Mouse (Mus musculus) large intestine, adult 2 months (tissue): ENCODE measurements around the gene Gm21972. TPM values are rescaled to one million over a fixed set of nuclear protein-coding genes. Genes with fewer than 3 reads are reported as not detected.

Source experiments
- DNase-seq: peaks from one replicate; pipeline ENCODE4 v3.0.0-alpha.2; 2012; ENCODE audit warnings: low read depth, low spot score
- WGBS: fragments of 180-500 bp; shearing (Covaris S2); methylation state at CpG from one replicate; pipeline ENCODE4 v1.1.7; 2018; 5-methylcytosine and 5-hydroxymethylcytosine counted together
- polyA plus RNA-seq: library from polyadenylated mRNA; depleted of rRNA; stranded (reverse); fragments of >200 nt; gene quantifications from 2 replicates; pipeline ENCODE4 v1.2.3, GENCODE M21; 2012; rRNA removed

Gm21972 gene
- polyA plus RNA-seq = not detected in 2 replicates

DNA sequence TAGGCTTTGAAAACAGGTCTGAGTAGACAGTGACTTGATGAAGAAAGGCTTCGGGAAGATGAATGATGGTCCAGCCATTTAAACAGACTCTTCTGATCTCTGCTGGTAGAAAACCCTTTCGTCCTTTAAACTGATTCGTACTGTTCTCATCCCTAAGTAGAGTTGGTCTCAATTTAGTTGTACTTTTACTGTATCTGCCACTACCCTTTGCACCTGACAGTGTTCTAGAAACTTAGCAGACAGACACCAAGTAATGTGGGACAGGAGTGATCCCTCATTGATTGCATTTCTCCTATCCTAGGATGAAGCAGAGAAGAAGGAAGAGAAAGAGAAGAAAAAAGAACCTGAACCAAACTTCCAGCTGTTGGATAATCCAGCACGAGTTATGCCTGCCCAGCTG lies at the start of gene Gm21972:
Gm21972 (plus strand) TSS at position 301 of the 400 bp plus-strand sequence.
- no peak for DNase-seq
- 96% methylated on average over 4 of the region's 4 CpGs for WGBS

DNA sequence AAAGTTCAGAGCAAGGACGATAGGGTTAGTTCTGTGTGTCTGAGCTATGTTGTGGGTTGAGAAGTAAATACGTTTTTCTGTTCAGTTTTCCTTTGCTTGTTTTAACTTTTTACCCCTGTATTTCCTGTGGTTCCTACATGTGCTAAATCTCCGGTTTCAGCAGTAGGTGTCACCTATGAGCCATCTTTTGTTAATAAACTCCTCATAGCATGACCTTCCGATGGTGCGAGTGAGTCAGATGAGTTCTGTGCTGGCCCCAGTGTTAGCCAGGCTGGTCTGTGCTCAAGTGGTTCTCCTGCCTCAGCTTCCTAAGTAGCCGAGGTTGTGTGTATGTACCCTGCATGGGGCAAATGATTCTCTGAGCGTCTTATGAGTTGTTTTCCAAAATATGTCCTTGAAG lies 39.0 kb upstream of the Gm21972 start:
- 79% methylated on average over 7 of the region's 7 CpGs for WGBS
- DNase-seq = no peak

DNA sequence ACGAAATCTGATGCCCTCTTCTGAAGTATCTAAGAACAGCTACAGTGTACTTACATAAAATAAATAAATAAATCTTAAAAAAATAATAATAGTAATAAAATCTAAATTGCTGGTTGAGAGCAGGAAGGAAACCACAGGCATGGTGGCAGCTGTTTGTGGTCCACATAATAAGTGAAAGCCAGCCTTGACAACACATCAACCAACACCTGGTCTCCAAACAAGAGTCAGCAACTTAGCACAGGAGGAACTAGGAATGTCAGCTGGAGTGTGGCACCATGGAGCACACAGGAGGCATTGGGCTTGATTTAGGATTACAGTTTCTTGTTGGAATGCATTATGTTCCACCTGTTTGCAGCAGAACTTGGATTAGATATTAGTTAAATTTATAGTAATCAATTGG lies 28.4 kb upstream of the Gm21972 start:
- no peak for DNase-seq
- 90% methylated on average over 1 of the region's 1 CpGs for WGBS

DNA sequence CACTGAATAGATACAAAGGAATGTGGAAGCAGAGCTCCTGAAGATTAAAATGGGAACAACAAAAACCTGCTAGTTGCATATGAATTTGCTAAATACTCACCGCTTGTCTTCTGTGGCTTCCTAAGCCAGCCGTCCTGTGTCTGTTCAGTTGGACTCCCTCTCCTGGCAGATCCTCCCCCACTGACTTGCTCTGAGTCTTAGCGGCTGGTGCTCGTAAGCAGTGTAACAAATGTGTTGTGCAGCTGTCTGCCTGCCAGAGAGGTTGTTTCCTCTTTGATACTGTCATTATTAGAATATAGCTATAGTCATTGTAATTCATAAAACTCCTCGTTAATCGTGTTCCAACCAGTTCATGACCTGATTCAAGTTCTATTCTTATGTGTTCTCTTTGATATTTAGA lies 21.7 kb upstream of the Gm21972 start, which contains the start of gene Htr2b:
Htr2b (minus strand) TSS at position 192 of the 400 bp plus-strand sequence.
- WGBS = 66% methylated on average over 6 of the region's 6 CpGs
- no peak for DNase-seq

DNA sequence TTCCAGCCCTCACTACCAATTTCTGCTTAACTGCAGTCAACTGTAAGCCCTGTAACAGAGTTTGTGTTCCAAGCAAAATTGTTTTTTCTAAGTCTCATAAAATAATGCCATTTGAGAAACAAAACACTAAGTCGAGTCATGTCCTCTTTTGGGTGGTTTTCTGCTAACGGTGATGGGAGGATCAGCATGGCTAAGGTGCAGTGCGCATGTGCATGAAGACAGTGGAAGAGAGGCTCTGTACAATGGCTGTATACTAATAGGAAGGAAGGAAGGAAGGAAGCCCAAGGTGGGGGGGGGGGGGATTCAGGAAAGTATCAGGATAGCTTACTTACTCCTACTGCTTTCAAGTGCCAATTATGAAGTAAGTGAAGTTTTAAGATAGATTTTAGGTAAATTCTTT lies 19.3 kb upstream of the Gm21972 start:
- 75% methylated on average over 3 of the region's 3 CpGs for WGBS
- DNase-seq = no peak

DNA sequence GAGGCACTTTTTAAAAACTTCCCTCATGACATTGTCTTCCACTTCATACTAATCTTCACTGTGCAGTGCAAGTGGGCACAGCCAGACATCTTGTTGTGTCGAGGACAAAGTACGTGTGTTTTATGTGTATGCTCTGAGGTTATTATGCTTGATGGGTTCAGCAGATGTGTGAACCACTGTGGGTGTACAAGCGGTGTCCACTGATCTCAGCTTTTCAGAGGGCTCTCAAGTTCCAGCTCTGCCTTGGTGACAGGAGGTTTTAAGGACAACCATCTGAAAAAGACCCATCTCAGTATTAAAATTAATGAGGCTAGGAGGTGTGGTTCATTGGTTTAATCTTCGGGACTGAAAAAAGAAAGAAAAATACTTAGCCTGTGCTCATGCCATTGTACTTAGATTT lies 13.9 kb upstream of the Gm21972 start:
- 76% methylated on average over 4 of the region's 4 CpGs for WGBS
- DNase-seq = no peak

DNA sequence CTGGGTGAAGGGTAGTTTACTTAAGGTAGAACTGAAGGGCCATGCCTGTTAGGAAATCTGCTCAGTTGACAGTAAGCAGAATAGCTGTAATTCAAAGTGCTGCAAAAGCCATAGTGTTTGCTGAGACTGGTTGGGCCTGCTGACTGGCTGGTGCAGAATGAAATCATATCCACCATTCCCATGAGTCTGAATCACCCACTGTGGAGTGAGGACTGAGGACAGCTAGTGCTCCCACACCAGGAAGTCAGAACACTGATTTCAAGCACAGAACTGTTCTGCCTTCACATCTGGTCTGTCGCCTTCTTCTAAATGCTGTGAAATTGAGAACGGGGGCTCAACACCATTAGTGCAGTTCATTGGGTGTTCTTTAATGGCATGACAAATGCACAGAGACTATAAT lies 7.4 kb upstream of the Gm21972 start:
- WGBS = 95% methylated on average over 2 of the region's 2 CpGs
- no peak for DNase-seq

DNA sequence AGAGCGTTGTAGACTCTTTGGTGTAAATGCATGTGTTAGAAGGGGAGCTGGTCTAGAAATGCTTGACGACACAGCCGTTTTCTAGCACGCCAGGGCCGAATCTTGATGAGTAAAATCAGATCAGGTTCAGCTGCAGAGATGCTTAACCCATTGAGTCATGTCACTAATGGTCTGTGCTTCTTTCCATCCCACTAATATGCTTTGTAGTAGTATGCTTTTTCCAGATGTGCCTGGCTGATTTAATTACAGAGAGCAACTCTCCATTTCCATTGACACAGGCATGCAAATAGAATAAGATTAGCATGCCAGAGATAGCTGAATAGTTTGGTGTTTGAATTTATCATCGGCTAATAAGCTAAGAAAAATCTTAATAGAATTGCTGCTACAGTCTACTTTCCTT lies 1.9 kb downstream of the Gm21972 start:
- 94% methylated on average over 6 of the region's 6 CpGs for WGBS
- no peak for DNase-seq

DNA sequence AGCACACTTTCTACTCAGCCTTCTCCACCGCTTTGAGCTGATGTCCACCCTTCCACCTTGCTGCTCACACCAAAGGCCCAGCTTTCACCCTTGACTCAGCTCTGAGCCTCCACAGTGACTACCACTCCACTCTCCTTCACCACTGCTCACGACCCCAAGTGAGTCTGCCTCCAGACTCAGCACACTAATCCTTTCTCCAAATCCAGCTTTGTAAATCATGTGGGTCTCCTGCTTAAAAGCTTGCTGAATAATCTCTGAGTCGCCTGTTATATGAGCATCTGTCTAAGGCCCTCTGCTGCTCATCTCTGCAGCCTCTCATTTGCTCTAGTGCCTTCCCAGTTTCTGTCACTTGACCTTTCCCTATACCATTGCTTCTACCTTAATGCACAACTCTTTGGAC lies 7.6 kb downstream of the Gm21972 start:
- WGBS = 82% methylated on average over 3 of the region's 3 CpGs
- no peak for DNase-seq

DNA sequence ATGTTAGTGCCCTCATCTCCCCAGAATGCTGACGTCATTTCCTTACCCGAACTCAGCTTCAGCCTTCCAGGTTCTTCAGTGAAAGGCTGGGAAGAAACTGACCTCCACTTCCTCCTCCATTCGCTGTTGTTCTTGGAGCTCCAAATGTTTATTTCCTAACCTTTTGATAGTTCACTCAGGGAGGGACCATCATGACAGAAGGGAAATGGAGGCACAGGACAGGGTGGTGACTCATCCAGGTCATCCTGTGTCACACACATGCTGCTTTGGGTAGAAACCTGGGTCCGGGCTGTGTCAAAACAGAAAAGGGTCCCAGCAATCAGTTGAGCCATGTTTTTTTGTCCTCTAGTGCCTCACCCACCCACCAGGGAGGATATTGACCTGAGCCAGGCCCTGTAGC lies 9.7 kb downstream of the Gm21972 start:
- 80% methylated on average over 4 of the region's 4 CpGs for WGBS
- DNase-seq = no peak

DNA sequence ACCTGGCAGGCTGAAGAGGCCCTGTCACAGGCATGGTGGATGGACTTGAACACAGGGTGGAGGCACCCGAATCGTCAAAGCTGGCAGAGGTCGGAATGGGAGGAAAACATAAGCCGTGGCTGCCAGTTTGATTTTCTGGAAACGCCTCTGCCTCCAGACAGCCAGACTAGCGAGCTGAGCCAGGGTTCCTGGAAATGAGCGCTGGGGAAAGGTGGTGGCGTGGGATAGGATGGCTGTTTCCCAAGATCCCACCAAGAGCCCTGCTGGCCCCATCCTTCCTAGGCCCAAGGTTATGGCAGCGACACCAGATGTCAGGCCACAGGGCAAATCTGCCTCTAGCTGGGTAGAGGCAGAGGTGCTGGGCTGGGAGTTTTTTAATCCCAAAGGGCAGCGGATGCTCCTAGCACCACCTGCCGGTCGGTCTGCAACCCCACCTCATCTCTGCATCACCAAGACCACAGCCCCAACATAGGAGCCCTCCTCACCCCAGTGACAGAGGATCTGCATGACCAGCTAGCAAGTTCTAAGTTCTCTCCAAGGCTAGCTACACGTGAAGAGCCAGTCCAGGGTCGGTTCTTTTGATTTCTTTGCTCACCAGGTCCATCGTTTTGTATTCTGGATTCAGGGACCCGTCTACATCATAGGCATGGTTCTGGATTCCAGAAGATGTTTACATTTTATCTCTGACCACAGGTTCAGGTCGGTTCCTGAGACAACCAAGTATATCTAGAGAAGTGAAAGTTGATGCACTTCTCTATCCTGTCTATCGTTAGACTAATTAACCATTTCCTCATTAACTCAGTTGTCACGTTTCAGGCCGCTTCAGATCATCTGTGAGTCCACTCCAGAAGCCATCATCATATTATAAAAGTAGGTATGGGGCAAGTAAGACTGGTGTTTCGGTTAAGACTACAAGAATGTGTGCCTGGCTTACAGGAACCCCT lies 10.8 kb downstream of the Gm21972 start:
- DNase-seq = no peak
- WGBS = 77% methylated on average over 21 of the region's 21 CpGs

DNA sequence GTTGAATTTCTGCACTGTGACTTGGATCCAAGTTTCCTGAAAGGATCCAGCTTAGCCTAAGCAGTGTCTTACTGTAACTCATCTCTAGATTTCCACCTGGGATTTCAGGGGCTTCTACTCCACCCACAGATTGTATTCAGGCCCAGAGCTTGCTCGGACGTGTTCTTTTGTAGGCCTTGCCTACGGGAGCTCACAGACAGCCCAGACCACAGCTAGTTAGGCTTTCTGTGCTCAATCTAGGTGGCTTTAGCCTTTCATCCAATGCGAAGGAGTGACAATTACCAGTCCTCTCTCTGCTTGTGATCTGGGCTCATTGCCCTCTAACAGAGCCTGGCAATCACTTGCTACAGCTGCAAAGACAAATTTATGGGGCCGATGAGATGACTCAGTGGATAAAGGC lies 12.9 kb downstream of the Gm21972 start:
- WGBS = 82% methylated on average over 5 of the region's 5 CpGs
- no peak for DNase-seq

DNA sequence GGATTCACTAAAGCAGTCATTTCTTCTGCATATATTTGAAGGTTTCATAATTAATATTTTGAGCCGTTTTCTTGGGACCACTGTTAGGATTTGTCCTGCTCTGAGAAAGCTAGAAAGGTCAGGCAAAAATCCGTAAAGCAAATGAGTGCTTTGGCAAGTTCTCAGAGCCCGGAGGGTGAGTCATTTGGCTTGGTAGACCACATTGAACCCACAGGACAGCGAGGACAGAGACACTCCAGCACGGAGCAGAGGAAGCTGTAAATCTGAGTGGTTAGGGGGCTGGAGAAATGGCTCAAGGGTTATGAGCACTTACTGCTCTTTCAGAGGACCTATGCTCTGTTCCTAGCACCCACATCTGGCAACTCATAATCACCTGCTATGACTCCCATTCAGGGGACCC lies 14.1 kb downstream of the Gm21972 start:
- 50% methylated on average over 5 of the region's 5 CpGs for WGBS
- DNase-seq = no peak

DNA sequence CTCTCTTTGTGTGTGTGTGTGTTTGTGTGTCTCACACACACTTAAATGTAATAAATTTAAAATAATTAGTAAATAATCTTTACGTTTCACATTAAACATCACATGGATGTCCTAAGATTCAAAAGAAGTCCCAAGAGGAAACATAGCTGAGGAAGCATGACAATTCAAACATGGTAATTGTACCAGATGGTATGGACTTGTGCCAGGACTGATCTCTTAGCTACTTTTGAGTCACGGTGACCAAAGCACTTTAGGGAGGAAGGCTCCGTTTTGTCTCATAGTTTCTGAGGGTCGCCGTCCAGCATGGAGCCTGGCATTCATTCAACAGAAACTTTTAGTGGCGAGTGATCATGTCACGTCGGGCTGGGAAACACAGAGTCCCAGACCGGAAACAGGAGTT lies 14.7 kb downstream of the Gm21972 start:
- DNase-seq = no peak
- 59% methylated on average over 9 of the region's 9 CpGs for WGBS

DNA sequence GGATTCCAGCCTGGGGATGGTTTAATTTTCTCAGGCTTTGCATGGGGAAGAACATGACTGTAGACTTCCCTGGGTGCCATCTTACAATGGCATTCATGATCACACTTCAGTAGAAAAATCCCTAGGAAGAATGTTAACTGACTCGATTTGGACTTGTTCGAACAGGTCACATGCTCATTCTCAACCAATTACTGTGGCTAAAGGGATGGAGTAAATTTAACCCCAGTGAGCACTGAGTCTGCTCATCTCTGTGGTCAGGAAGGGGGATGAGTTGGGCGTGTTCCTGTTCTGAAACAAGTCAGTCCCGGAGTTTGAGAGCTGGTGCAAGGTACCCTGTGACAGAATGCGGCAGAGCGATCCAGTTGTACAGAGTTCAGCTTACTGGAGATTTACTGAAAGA lies 17.5 kb downstream of the Gm21972 start:
- no peak for DNase-seq
- WGBS = 72% methylated on average over 6 of the region's 6 CpGs

DNA sequence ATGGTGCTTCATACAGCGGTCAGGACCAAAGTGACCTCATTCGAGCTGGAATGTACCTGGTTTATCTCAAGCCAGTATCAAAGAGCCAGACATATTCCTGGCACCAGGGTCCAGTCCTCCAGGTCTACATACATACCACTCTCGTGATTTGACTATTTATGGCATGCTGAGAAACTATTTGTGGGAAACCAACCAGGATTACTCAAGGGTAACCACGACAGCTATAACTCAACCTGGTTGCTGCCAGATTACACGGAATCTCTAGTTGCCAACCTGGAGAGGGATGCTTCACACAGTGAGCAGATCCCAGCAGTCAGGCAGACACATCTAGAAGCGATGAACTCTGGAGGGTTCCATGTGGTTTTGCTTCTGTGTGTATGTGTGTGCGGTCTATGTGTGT lies 17.9 kb downstream of the Gm21972 start:
- WGBS = 82% methylated on average over 7 of the region's 7 CpGs

DNA sequence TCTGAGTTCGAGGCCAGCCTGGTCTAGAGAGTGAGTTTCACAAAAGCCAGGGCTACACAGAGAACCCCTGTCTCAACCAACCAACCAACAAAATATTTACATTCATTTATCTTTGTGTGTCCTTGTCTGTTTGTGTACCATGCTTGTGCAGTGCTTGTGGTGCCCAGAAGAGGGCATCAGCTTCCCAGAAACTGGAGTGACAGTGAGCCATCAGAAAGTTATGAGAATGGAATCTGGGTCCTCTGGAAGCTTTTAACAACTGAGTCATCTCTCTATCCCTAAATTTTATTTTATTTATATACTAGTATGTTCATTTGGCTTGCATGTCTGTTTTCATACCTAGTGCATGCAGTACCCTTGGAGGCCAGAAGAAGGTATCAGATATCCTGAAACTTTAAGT lies 19.2 kb downstream of the Gm21972 start:
- DNase-seq = no peak
- 93% methylated on average over 1 of the region's 1 CpGs for WGBS

More for the DNA sequence above, 17.9 kb downstream of the Gm21972 start:
- no peak for DNase-seq

DNA sequence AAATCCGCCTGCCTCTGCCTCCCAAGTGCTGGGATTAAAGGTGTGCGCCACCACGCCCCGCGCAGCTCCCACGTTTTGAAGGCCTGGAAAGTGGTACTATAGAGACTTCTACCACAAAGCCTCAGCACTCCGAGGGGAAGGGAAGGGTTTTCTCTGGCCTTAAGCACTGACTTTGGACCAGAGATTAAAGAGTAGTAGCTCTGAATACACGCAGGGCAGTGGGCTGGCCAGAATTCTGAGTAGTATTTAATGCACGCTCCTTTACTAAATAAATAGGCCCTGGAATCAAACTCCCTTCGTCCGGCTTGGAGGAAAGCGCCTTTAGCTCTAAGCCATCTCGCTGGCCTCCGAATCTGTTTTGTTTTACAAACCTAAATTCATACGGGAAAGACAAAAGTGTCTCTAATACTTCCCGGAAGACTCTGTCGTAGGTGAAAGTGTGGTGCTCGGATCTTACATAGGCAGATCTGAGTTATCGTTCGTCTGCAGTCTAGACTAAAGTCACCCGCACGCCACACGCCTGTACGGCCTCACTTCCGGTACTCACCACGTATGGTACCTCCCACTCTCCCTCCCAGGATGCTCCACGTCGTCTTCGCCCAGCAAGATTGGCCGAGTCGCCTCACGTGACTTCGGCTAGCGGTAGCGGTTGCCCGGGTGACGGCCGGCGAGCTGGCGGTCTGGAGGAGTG lies 20.8 kb downstream of the Gm21972 start, which contains the start of gene Armc9:
Armc9 (plus strand) TSS at position 648 of the 691 bp plus-strand sequence.
- DNase-seq = peak; percentile 87
- WGBS = 2% methylated on average over 40 of the region's 40 CpGs

DNA sequence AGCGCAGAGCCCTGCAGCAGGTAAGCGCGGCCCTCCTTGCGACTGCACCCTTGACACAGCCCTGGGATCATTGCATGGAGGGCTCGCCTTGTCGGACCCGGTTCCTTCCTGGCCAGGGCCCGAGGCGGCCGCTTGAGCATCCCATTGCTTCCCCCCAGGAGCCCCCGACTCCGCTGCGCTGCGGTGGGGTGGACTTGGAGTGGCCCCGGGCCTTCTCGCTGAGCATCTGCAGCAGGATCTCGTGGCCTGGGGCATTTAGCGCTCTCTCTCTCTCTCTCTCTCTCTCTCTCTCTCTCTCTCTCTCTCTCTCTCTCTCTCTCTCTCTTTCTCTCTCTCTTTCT lies 21.4 kb downstream of the Gm21972 start:
- 0% methylated on average over 18 of the region's 18 CpGs for WGBS

DNA sequence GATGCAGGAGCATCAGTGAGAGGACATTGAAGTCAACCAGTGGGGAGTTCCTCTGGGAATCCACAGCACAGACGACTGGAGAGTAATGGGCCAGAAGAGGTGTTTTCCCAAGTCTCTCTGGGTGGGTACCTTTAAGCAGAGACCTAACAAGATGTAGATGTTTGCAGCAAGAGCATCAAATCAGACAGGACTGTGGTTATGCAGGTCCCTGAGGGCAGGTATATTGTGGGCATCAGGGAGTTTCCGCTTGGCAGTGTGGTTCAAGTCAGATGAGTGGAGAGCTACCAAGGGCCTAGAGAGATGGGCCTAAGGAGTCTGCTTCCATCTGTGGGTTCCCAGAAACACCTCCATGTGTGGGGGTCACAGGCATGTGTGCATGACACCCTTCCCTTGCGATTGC lies 22.6 kb downstream of the Gm21972 start:
- WGBS = 85% methylated on average over 3 of the region's 3 CpGs
- no peak for DNase-seq

More for the DNA sequence above, 21.4 kb downstream of the Gm21972 start:
- DNase-seq = no peak

DNA sequence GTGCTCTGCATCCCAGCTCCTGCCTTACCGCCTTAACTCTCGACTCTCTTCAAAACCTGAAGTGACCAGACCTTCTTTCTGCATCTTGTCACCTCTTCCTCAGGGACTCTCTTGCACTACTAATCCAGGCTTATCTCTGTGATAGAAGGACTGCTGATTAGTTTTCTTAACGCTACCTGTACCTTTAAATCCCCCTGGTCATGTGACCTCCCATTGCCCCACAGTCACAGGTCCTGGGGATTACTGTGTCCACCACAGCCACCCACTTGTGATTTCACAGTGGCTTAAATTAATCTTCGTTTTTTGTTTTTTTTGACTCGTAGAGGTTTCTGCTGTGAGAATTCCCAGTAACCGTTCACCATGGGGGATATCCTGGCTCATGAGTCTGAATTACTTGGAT lies 23.2 kb downstream of the Gm21972 start:
- DNase-seq = no peak
- 93% methylated on average over 6 of the region's 6 CpGs for WGBS
